Mouse (Mus musculus) liver, embryonic 14.5 days (tissue): ENCODE measurements around the gene Numb. TPM values are rescaled to one million over a fixed set of nuclear protein-coding genes. Genes with fewer than 3 reads are reported as not detected.

ENCODE experiments used
- ATAC-seq: fragments of 200-750 bp; cut with Nextera tagmentation; 2 replicates; pipeline ENCODE4 v1.8.0; 2017; ENCODE audit warnings: moderate number of reproducible peaks, mild to moderate bottlenecking, moderate library complexity; ENCODE audit not compliant: insufficient read depth
- DNase-seq, 3 experiments: peaks; one replicate each; pipeline ENCODE4 v3.0.0-alpha.2; 2012 to 2013; ENCODE audit warnings: low read depth in 3 of 3, low spot score in 3 of 3
- H3K27ac ChIP-seq: fragments of 300-500 bp; sonication (generic); 2 replicates; pipeline ENCODE4 v1.5.1; 2014; ENCODE audit warnings: moderate library complexity, mild to moderate bottlenecking, control low read depth, inconsistent platforms
- H3K27me3 ChIP-seq: fragments of 300-500 bp; sonication (generic); 2 replicates; pipeline ENCODE4 v1.6.1; 2014; ENCODE audit warnings: mild to moderate bottlenecking, low read length, moderate library complexity; ENCODE audit not compliant: control insufficient read depth, insufficient read depth
- H3K36me3 ChIP-seq: fragments of 300-500 bp; sonication (generic); replicated peaks from 2 replicates; pipeline ENCODE4 v1.6.1; 2014; ENCODE audit warnings: low read depth; ENCODE audit not compliant: control insufficient read depth, insufficient read depth
- H3K4me1 ChIP-seq, 2 experiments: fragments of 200-500 bp in 1 of 2; fragments of 300-500 bp in 1 of 2; sonication (generic) in 1 of 2; replicated peaks; 2 replicates each; pipeline ENCODE4 v1.6.1; 2012 to 2014; ENCODE audit warnings: antibody characterized with exemption in 1 of 2, inconsistent platforms in 1 of 2, low read length in 1 of 2; ENCODE audit not compliant: control insufficient read depth in 2 of 2, insufficient read depth in 2 of 2
- H3K4me2 ChIP-seq: fragments of 300-500 bp; sonication (generic); 2 replicates; pipeline ENCODE4 v1.6.1; 2014; ENCODE audit warnings: low read depth, mild to moderate bottlenecking, control low read depth, moderate library complexity
- H3K4me3 ChIP-seq, 2 experiments: fragments of 200-500 bp in 1 of 2; fragments of 300-500 bp in 1 of 2; sonication (generic) in 1 of 2; 2 replicates each; pipeline ENCODE4 v1.5.1; 2012 to 2014; ENCODE audit warnings: low read depth in 2 of 2, low read length in 2 of 2, mild to moderate bottlenecking in 2 of 2, control low read depth in 1 of 2, inconsistent platforms in 1 of 2, moderate library complexity in 1 of 2; ENCODE audit not compliant: insufficient read depth in 1 of 2
- H3K9ac ChIP-seq: fragments of 300-500 bp; sonication (generic); replicated peaks from 2 replicates; pipeline ENCODE4 v1.6.1; 2014; ENCODE audit warnings: mild to moderate bottlenecking, control low read depth, moderate library complexity
- H3K9me3 ChIP-seq: fragments of 300-500 bp; sonication (generic); 2 replicates; pipeline ENCODE4 v1.6.1; 2016; ENCODE audit warnings: low read length, mixed read lengths; ENCODE audit not compliant: control insufficient read depth
- CTCF ChIP-seq: IDR thresholded peaks from 2 replicates; pipeline ENCODE4 v1.5.1; 2016; ENCODE audit warnings: antibody characterized with exemption, low read depth, control low read depth
- EP300 ChIP-seq: IDR thresholded peaks from 2 replicates; pipeline ENCODE4 v1.6.1; 2016; ENCODE audit warnings: antibody characterized with exemption, low read depth
- WGBS: fragments of 180-500 bp; shearing (Covaris S2); extraction: QIAGEN DNeasy Blood & Tissue Kit; methylation state at CpG from one replicate; pipeline ENCODE4 v1.1.7; 2014; ENCODE audit not compliant: insufficient replicate concordance; 5-methylcytosine and 5-hydroxymethylcytosine counted together
- polyA plus RNA-seq, 2 experiments: library from polyadenylated mRNA; depleted of rRNA in 1 of 2; stranded (reverse) in 1 of 2; unstranded in 1 of 2; fragments of >200 nt; fragmentation: Nextera tagmentation in 1 of 2; extraction: Ambion mirVana in 1 of 2; gene quantifications; 2 replicates each; pipeline versions ENCODE4 v1.2.1 to v1.2.3; 2012 to 2014

Gene Numb
- polyA plus RNA-seq, 2 experiments: 9.7 to 13.1 TPM

DNA sequence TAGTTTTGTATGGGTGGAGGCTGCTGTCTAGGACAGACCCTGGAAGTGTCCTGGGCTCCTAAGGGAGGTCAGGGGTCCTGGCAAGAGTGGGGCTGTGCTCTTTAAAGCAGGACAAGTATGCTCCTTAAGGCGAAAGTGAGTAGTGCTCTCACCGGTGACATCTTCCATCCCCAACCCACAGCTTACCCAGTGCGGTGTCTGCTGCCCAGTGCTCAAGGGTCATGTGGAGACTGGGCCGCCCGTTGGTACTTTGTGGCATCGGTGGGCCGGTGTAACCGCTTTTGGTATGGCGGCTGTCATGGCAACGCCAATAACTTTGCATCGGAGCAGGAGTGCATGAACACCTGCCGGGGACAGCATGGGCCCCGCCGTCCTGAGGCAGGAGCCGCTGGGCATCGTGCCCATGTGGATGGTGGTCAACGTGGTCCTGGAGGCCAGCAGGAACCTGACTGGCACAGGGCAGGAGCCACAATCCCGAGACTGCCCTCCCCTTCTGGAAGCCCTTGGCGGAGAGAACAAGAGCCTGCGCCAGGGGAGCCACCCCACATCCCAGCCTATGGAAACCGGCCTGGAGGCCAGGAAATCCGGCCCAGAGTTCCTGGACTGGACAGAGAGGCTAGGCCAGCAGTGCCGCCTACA, 140.0 kb downstream of the Numb start:
- H3K4me3 ChIP-seq: no peak overlapping the region
- H3K27me3 ChIP-seq: no peaks in the 10 kb centered on the region
- H3K4me2 ChIP-seq: no peak overlapping the region
- no peaks in the 10 kb centered on the region for H3K9me3 ChIP-seq
- ATAC-seq: no peak
- H3K4me1 ChIP-seq: no peaks in the 10 kb centered on the region
- no peak for DNase-seq
- TF ChIP-seq EP300 (no peak), CTCF (no peak)
- WGBS: 70% methylated on average over 23 of the region's 23 CpGs
- no peak overlapping the region for H3K9ac ChIP-seq
- no peaks in the 10 kb centered on the region for H3K36me3 ChIP-seq
- no peak overlapping the region for H3K27ac ChIP-seq

DNA sequence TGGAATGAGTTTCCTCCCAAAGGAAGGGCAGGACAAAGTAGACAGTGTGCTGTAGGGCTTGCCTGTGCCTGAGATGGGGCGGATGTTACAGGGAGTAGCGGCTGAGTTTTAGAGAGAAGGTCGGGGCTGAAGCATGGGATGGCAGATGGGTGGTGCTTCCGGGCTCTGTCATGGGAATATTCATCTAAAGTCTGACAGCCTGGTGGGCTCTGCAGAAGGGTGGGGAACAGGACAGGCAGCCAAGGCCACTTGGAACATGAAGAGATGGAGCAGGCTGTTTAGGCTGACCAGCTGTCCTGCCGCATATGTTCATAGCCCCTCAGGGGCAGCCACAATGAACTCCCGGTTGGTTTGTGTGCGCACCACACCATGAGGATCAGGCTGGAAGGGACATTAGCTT, 140.5 kb downstream of the Numb start:
- Histone ChIP-seq H3K9ac (no peak overlapping the region), H3K4me1 (no peaks in the 10 kb centered on the region), H3K9me3 (no peaks in the 10 kb centered on the region), H3K36me3 (no peaks in the 10 kb centered on the region), H3K4me3 (no peak overlapping the region), H3K27me3 (no peaks in the 10 kb centered on the region), H3K27ac (no peak overlapping the region), H3K4me2 (no peak overlapping the region)
- WGBS: 69% methylated on average over 7 of the region's 7 CpGs
- ATAC-seq (no peak), DNase-seq (no peak)
- no peak for TF ChIP-seq CTCF
- no peak for TF ChIP-seq EP300

DNA sequence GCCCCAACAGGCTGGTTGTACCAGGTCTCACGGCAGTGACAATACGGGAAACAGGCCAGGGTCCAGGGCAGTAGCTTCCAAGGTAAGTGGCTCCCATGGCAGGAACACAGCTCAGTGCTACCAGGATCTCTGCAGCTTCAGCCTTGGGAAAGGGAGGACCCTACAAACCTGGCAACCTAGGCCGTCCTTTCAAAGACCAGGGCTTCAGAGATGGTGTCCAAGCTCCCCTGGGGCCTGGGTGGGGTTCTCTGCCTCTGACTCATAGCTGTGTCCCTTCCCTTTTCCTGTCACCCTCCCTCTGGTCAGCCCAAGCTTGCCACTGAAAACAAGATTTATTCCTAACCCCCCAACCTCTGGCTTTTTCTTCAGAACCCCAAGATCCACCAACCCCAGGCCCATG, 141.6 kb downstream of the Numb start:
- Histone ChIP-seq H3K27ac (no peak overlapping the region), H3K36me3 (no peaks in the 10 kb centered on the region), H3K4me2 (no peak overlapping the region), H3K4me3 (no peak overlapping the region), H3K9ac (no peak overlapping the region), H3K4me1 (no peaks in the 10 kb centered on the region), H3K27me3 (no peaks in the 10 kb centered on the region), H3K9me3 (no peaks in the 10 kb centered on the region)
- 87% methylated on average over 3 of the region's 3 CpGs for WGBS
- DNase-seq (no peak), ATAC-seq (no peak)
- no peak for TF ChIP-seq EP300
- TF ChIP-seq CTCF: no peak

DNA sequence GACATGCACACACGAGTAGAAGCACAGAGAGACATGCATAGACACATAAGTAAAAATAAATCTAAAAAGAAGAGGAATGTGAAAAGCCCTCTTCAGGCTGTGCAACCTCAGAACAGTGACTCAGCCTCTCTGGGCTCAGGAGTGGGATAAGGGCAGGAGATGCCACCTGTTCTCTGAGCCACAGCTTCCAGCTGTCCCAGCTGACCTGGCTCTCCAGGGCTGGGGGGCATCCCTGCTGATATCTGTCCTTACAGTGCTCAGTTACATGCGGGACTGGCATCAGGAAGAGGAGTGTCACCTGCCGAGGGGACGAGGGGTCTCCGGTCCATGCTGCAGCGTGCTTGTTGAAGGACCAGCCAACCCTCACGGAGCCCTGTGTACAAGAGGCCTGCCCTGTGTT, 145.0 kb downstream of the Numb start:
- H3K9ac ChIP-seq: no peak overlapping the region
- no peaks in the 10 kb centered on the region for H3K9me3 ChIP-seq
- ATAC-seq (no peak), DNase-seq (no peak)
- H3K4me2 ChIP-seq: no peak overlapping the region
- TF ChIP-seq CTCF (no peak), EP300 (no peak)
- 59% methylated on average over 7 of the region's 7 CpGs for WGBS
- H3K36me3 ChIP-seq: no peaks in the 10 kb centered on the region
- H3K27ac ChIP-seq: no peak overlapping the region
- no peak overlapping the region for H3K4me3 ChIP-seq
- H3K4me1 ChIP-seq: no peaks in the 10 kb centered on the region
- no peaks in the 10 kb centered on the region for H3K27me3 ChIP-seq

DNA sequence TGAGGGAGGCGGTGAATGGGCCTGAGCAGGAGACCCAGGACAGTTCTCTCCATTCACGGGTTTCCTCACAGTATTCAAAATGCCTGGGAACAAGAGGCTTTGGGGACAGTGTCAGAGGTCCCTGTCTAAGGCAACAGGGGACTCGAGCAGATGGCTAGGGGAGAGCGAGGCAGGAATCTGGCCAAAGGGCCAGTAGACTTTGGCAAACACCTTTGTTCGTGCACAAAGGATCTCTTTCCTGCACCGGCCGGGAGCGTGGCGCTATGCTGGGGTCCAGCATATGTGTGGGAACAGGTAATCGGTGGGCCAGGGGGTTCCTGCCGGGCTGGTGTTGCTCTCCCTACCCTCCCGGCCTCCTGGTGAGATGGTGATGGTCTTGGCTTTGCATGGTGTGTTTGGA, 146.1 kb downstream of the Numb start:
- Histone ChIP-seq H3K27me3 (no peaks in the 10 kb centered on the region), H3K4me1 (0 out of 4 replicates have a peak, but pooled peaks cover 0 to 2% of the 10 kb centered on the region in 2 experiments), H3K9ac (no peak overlapping the region), H3K9me3 (no peaks in the 10 kb centered on the region), H3K36me3 (no peaks in the 10 kb centered on the region), H3K4me3 (no peak overlapping the region), H3K4me2 (no peak overlapping the region), H3K27ac (no peak overlapping the region)
- DNase-seq (no peak), ATAC-seq (no peak)
- 64% methylated on average over 12 of the region's 12 CpGs for WGBS
- no peak for TF ChIP-seq CTCF
- TF ChIP-seq EP300: no peak
